Mouse (Mus musculus) heart, embryonic 15.5 days (tissue): Measurements from ENCODE around the gene Umps. TPM values are rescaled to one million over a fixed set of nuclear protein-coding genes. Genes with fewer than 3 reads are reported as not detected.

ENCODE experiments used
- ATAC-seq: fragments of 200-750 bp; cut with Nextera tagmentation; replicated peaks from 2 replicates; pipeline ENCODE4 v1.8.0; 2017; ENCODE audit warnings: low read depth, moderate TSS enrichment; ENCODE audit not compliant: insufficient number of reproducible peaks, insufficient read depth, low FRiP score
- H3K27ac ChIP-seq: fragments of 300-500 bp; sonication (generic); 2 replicates; pipeline ENCODE4 v1.5.1; 2015; ENCODE audit warnings: mild to moderate bottlenecking, inconsistent platforms
- H3K27me3 ChIP-seq: fragments of 300-500 bp; sonication (generic); 2 replicates; pipeline ENCODE4 v1.6.1; 2015; ENCODE audit warnings: inconsistent platforms
- H3K36me3 ChIP-seq: fragments of 300-500 bp; sonication (generic); 2 replicates; pipeline ENCODE4 v1.6.1; 2015; ENCODE audit warnings: mild to moderate bottlenecking, inconsistent platforms
- H3K4me1 ChIP-seq: fragments of 300-500 bp; sonication (generic); replicated peaks from 2 replicates; pipeline ENCODE4 v1.6.1; 2015; ENCODE audit warnings: inconsistent platforms
- H3K4me2 ChIP-seq: fragments of 300-500 bp; sonication (generic); 2 replicates; pipeline ENCODE4 v1.6.1; 2015; ENCODE audit warnings: inconsistent platforms, mild to moderate bottlenecking, moderate library complexity
- H3K4me3 ChIP-seq: fragments of 300-500 bp; sonication (generic); 2 replicates; pipeline ENCODE4 v1.5.1; 2015; ENCODE audit warnings: mild to moderate bottlenecking, inconsistent platforms
- H3K9ac ChIP-seq: fragments of 300-500 bp; sonication (generic); 2 replicates; pipeline ENCODE4 v1.6.1; 2015; ENCODE audit warnings: mild to moderate bottlenecking, inconsistent platforms
- H3K9me3 ChIP-seq: fragments of 300-500 bp; sonication (generic); replicated peaks from 2 replicates; pipeline ENCODE4 v1.6.1; 2016; ENCODE audit warnings: inconsistent platforms
- WGBS: fragments of 180-500 bp; shearing (Covaris S2); methylation state at CpG from one replicate; pipeline ENCODE4 v1.1.7; 2015; ENCODE audit warnings: mixed read lengths; 5-methylcytosine and 5-hydroxymethylcytosine counted together
- polyA plus RNA-seq: library from polyadenylated mRNA; unstranded; fragments of >200 nt; fragmentation: Nextera tagmentation; extraction: Ambion mirVana; gene quantifications from 2 replicates; pipeline ENCODE4 v1.2.1, GENCODE M21; 2015

Gene Umps
- polyA plus RNA-seq, 1 experiment from 2014 or later: 23.9 TPM

GRCm38 (mm10) chr16:33908239-33908638 lies 58.6 kb downstream of the Umps start:
- ATAC-seq: no peak
- H3K27me3 ChIP-seq: no peaks in the 10 kb centered on the region
- H3K9me3 ChIP-seq: no peaks in the 10 kb centered on the region
- peaks cover 7% of the 10 kb centered on the region for H3K4me1 ChIP-seq
- no peak overlapping the region for H3K4me2 ChIP-seq
- H3K27ac ChIP-seq: no peak overlapping the region
- H3K36me3 ChIP-seq: peaks cover 28% of the 10 kb centered on the region; the same call in 1 of the 2 replicates
- no peak overlapping the region for H3K4me3 ChIP-seq
- WGBS: 82% methylated on average over 4 of the region's 4 CpGs
- H3K9ac ChIP-seq: no peak overlapping the region

Other genes starting within 250 kb of the Umps start
- 0.06 and 0.18 TPM in 2 replicates for gene Muc13, start 173.0 kb downstream of the Umps start, polyA plus RNA-seq
- 61.4 and 80.2 TPM in 2 replicates for gene Itgb5, start 137.4 kb downstream of the Umps start, polyA plus RNA-seq